Mouse (Mus musculus) midbrain, postnatal 0 days (tissue): ENCODE data around the gene Pitpnm3. TPM values are rescaled to one million over a fixed set of nuclear protein-coding genes. Genes with fewer than 3 reads are reported as not detected.
"Not testable (repeated sequence)": the region's sequence is repeated elsewhere in the genome, so short reads cannot be mapped to it uniquely, and the experiment has no call there.

ENCODE experiments used
- ATAC-seq: fragments of 200-750 bp; cut with Nextera tagmentation; 2 replicates; pipeline ENCODE4 v1.8.0; 2017; ENCODE audit warnings: moderate number of reproducible peaks, mild to moderate bottlenecking, moderate TSS enrichment, moderate library complexity; ENCODE audit not compliant: low FRiP score
- DNase-seq: peaks from one replicate; pipeline ENCODE4 v3.0.0-alpha.2; 2015; ENCODE audit warnings: low spot score
- H3K27ac ChIP-seq: fragments of 300-500 bp; sonication (generic); 2 replicates; pipeline ENCODE4 v1.5.1; 2014; ENCODE audit warnings: low read depth, mild to moderate bottlenecking, low read length, mixed read lengths
- H3K27me3 ChIP-seq: fragments of 300-500 bp; sonication (generic); 2 replicates; pipeline ENCODE4 v1.6.1; 2014; ENCODE audit warnings: low read length, control low read depth, mixed read lengths; ENCODE audit not compliant: insufficient read depth
- H3K36me3 ChIP-seq: fragments of 300-500 bp; sonication (generic); 2 replicates; pipeline ENCODE4 v1.6.1; 2014; ENCODE audit warnings: low read length, control low read depth, mixed read lengths; ENCODE audit not compliant: insufficient read depth
- H3K4me1 ChIP-seq: fragments of 300-500 bp; sonication (generic); 2 replicates; pipeline ENCODE4 v1.6.1; 2014; ENCODE audit warnings: mild to moderate bottlenecking, control low read depth, antibody characterized with exemption, low read length, mixed read lengths; ENCODE audit not compliant: insufficient read depth
- H3K4me2 ChIP-seq: fragments of 300-500 bp; sonication (generic); 2 replicates; pipeline ENCODE4 v1.6.1; 2014; ENCODE audit warnings: low read depth, mild to moderate bottlenecking, low read length, mixed read lengths; ENCODE audit not compliant: poor library complexity, severe bottlenecking
- H3K4me3 ChIP-seq: fragments of 300-500 bp; sonication (generic); 2 replicates; pipeline ENCODE4 v1.5.1; 2014; ENCODE audit warnings: low read depth, mild to moderate bottlenecking, low read length, moderate library complexity
- H3K9ac ChIP-seq: fragments of 300-500 bp; sonication (generic); replicated peaks from 2 replicates; pipeline ENCODE4 v1.6.1; 2014; ENCODE audit warnings: mild to moderate bottlenecking, low read length, moderate library complexity, mixed read lengths; ENCODE audit not compliant: poor library complexity, severe bottlenecking
- H3K9me3 ChIP-seq: fragments of 300-500 bp; sonication (generic); 2 replicates; pipeline ENCODE4 v1.6.1; 2016; ENCODE audit warnings: low read length, control low read depth
- CTCF ChIP-seq: IDR thresholded peaks from 2 replicates; pipeline ENCODE4 v1.5.1; 2016; ENCODE audit warnings: antibody characterized with exemption, mild to moderate bottlenecking
- WGBS: fragments of 180-500 bp; shearing (Covaris S2); extraction: QIAGEN DNeasy Blood & Tissue Kit; methylation state at CpG from one replicate; pipeline ENCODE4 v1.1.7; 2014; 5-methylcytosine and 5-hydroxymethylcytosine counted together
- polyA plus RNA-seq: library from polyadenylated mRNA; unstranded; fragments of >200 nt; fragmentation: Nextera tagmentation; extraction: Ambion mirVana; gene quantifications from 2 replicates; pipeline ENCODE4 v1.2.1, GENCODE M21; 2015
- total RNA-seq: library from RNA; depleted of rRNA; stranded (reverse); fragments of >200 nt; gene quantifications from 2 replicates; pipeline ENCODE4 v1.2.3, GENCODE M21; 2014

Pitpnm3 gene
- total and polyA plus RNA-seq, 2 experiments from 2014 or later: 7.9 to 33.0 TPM

GRCm38 (mm10) chr11:72174721-72175120 is 39.1 kb upstream of the Pitpnm3 start:
- WGBS: 95% methylated on average over 6 of the region's 6 CpGs
- H3K36me3 ChIP-seq: peaks cover 33% of the 10 kb centered on the region

GRCm38 (mm10) chr11:72173506-72173905 is 37.9 kb upstream of the Pitpnm3 start:
- H3K9ac ChIP-seq: no peak overlapping the region
- WGBS: 90% methylated on average over 5 of the region's 5 CpGs
- no peak overlapping the region for H3K27ac ChIP-seq
- H3K27me3 ChIP-seq: no peaks in the 10 kb centered on the region
- no peak overlapping the region for H3K4me2 ChIP-seq
- H3K36me3 ChIP-seq: peaks cover 40% of the 10 kb centered on the region
- H3K4me1 ChIP-seq: no peaks in the 10 kb centered on the region
- no peak for ATAC-seq
- DNase-seq: no peak
- H3K9me3 ChIP-seq: no peaks in the 10 kb centered on the region
- TF ChIP-seq CTCF: no peak
- no peak overlapping the region for H3K4me3 ChIP-seq

More at GRCm38 (mm10) chr11:72174721-72175120, 39.1 kb upstream of the Pitpnm3 start:
- H3K9me3 ChIP-seq: no peaks in the 10 kb centered on the region
- DNase-seq (no peak), ATAC-seq (no peak)
- no peak overlapping the region for H3K9ac ChIP-seq
- H3K4me2 ChIP-seq: no peak overlapping the region
- no peak for TF ChIP-seq CTCF
- no peaks in the 10 kb centered on the region for H3K4me1 ChIP-seq
- H3K4me3 ChIP-seq: no peak overlapping the region
- H3K27ac ChIP-seq: no peak overlapping the region
- H3K27me3 ChIP-seq: no peaks in the 10 kb centered on the region

GRCm38 (mm10) chr11:72171906-72172305 is 36.3 kb upstream of the Pitpnm3 start:
- H3K4me2 ChIP-seq, H3K27ac ChIP-seq, DNase-seq, H3K27me3 ChIP-seq, ATAC-seq, H3K9ac ChIP-seq, H3K4me1 ChIP-seq, H3K4me3 ChIP-seq, H3K9me3 ChIP-seq: not testable (repeated sequence)
- 86% methylated on average over 4 of the region's 4 CpGs for WGBS
- H3K36me3 ChIP-seq: peaks cover 50% of the 10 kb centered on the region

- Histone ChIP-seq H3K9ac (no peak overlapping the region), H3K9me3 (no peaks in the 10 kb centered on the region), H3K36me3 (peaks cover 50% of the 10 kb centered on the region), H3K27ac (no peak overlapping the region), H3K27me3 (no peaks in the 10 kb centered on the region), H3K4me2 (no peak overlapping the region), H3K4me3 (no peak overlapping the region), H3K4me1 (no peaks in the 10 kb centered on the region)
- 89% methylated on average over 4 of the region's 4 CpGs for WGBS
- DNase-seq (no peak), ATAC-seq (no peak)
- TF ChIP-seq CTCF: no peak
Observed at GRCm38 (mm10) chr11:72169871-72170270, 34.3 kb upstream of the Pitpnm3 start.

GRCm38 (mm10) chr11:72163198-72163597 is 27.6 kb upstream of the Pitpnm3 start:
- DNase-seq (no peak), ATAC-seq (no peak)
- Histone ChIP-seq H3K36me3 (peaks cover 43% of the 10 kb centered on the region), H3K4me2 (no peak overlapping the region), H3K4me1 (no peaks in the 10 kb centered on the region), H3K9ac (no peak overlapping the region), H3K4me3 (no peak overlapping the region), H3K27ac (no peak overlapping the region), H3K27me3 (no peaks in the 10 kb centered on the region), H3K9me3 (no peaks in the 10 kb centered on the region)
- 98% methylated on average over 2 of the region's 2 CpGs for WGBS
- TF ChIP-seq CTCF: no peak

GRCm38 (mm10) chr11:72156624-72157023 is 21.0 kb upstream of the Pitpnm3 start:
- ATAC-seq (no peak), DNase-seq (no peak)
- Histone ChIP-seq H3K4me1 (no peaks in the 10 kb centered on the region), H3K27me3 (no peaks in the 10 kb centered on the region), H3K9me3 (no peaks in the 10 kb centered on the region), H3K4me3 (no peak overlapping the region), H3K27ac (no peak overlapping the region), H3K4me2 (no peak overlapping the region), H3K9ac (0 out of 2 replicates have a peak overlapping the region, but pooled peaks have one; percentile 4), H3K36me3 (peaks cover 36% of the 10 kb centered on the region)
- TF ChIP-seq CTCF: no peak
- 71% methylated on average over 2 of the region's 2 CpGs for WGBS
